In genomic region chr15:77343527-77344091, GRCm38 (mm10) we compare ENCODE assay signal across 8 mouse cellular contexts. TPM values are rescaled to one million over a fixed set of nuclear protein-coding genes. Genes with fewer than 3 reads are reported as not detected.
DNase-seq lines count a peak whose midpoint lies in the region; ATAC-seq lines count a peak whose summit lies in the region.

No protein-coding gene starts in this region.

- peak; percentile 76 for ATAC-seq in forebrain, embryonic 15.5 days (replicated peaks)
- ATAC-seq in activated CD4-positive, CD25-positive, alpha-beta regulatory T cell, adult 4 months = no peak

- peak; percentile 84 for DNase-seq in R1 (ENCODE audit: low read depth, low spot score)
- DNase-seq in cerebellum, adult 11-12 months = peak; percentile 64
- peak; percentile 85 to 88 for DNase-seq in heart, postnatal 36 days
- peak; percentile 88 to 91 for DNase-seq in kidney, postnatal 4 days
- DNase-seq in lung, postnatal 14 days = peak; percentile 89
- DNase-seq in retina, embryonic 14.5 days (ENCODE audit: low spot score) = peak; percentile 92

- WGBS in forebrain, embryonic 15.5 days = 14% methylated on average over 12 of the region's 13 CpGs

- peak overlapping the region; percentile 24 for H3K4me3 ChIP-seq in forebrain, embryonic 15.5 days

- H3K4me2 ChIP-seq in forebrain, embryonic 15.5 days (replicated peaks) = peak overlapping the region; percentile 43

- H3K27me3 ChIP-seq in forebrain, embryonic 15.5 days = no peaks in the 10 kb centered on the region

- H3K27ac ChIP-seq in forebrain, embryonic 15.5 days (replicated peaks) = peak overlapping the region; percentile 45; the same call in 1 of the 2 replicates

- H3K4me1 ChIP-seq in forebrain, embryonic 15.5 days = peaks cover 20% of the 10 kb centered on the region

- H3K9me3 ChIP-seq in forebrain, embryonic 15.5 days = no peaks in the 10 kb centered on the region

- intact Hi-C loops in heart, postnatal 36 days (cut with DNase I) = loop anchor here (2.0 kb wide), 1 partner anchor 15 kb away; no protein-coding TSS in a partner anchor

- no peaks in the 10 kb centered on the region for H3K36me3 ChIP-seq in forebrain, embryonic 15.5 days

- H3K9ac ChIP-seq in forebrain, embryonic 15.5 days (replicated peaks) = peak overlapping the region; percentile 42

RNA-seq across cellular contexts. Expression of gene Rbfox2, which starts 36.8 kb away (rescaled TPM):
- 173 and 183 TPM in 2 replicates for polyA plus RNA-seq in forebrain, embryonic 15.5 days (2015; fragmentation: Nextera tagmentation; extraction: Ambion mirVana)
- total RNA-seq in heart, postnatal 36 days (2021) = 100 to 1,000 TPM in 1 of 2 experiments, 10 to 100 TPM in 1; 91.7 to 107 TPM
- under 1 TPM in 1 of 2 experiments, not detected in 1; 0.05 TPM for polyA plus RNA-seq in activated CD4-positive, CD25-positive, alpha-beta regulatory T cell, adult 4 months (2017; shearing (Covaris generic))

RNA-seq across cellular contexts. Expression of gene Apol7a, which starts 55.3 kb away (rescaled TPM):
- polyA plus RNA-seq in forebrain, embryonic 15.5 days (2015; fragmentation: Nextera tagmentation; extraction: Ambion mirVana) = not detected in 2 replicates
- under 1 TPM; 0.11 to 0.17 TPM for total RNA-seq in heart, postnatal 36 days (2021)
- polyA plus RNA-seq in activated CD4-positive, CD25-positive, alpha-beta regulatory T cell, adult 4 months (2017; shearing (Covaris generic)) = not detected

Comparison
In these comparisons a context has a peak if more than half of its experiments do, and no peak if none do; other contexts are left out.
1. RNA of gene Rbfox2, which starts 36.8 kb away (polyA plus RNA-seq): 173 to 183 TPM in forebrain, embryonic 15.5 days; 0.05 TPM in activated CD4-positive, CD25-positive, alpha-beta regulatory T cell, adult 4 months; every median in the first group is over 100 times any median in the second.
2. Peak in every context shown above with its lines, with median percentiles within 50 percentile points of each other: DNase-seq.